Mouse (Mus musculus) cerebral cortex, adult 2 months (tissue): ENCODE results near the gene Frmd4b.

Experiments
- WGBS: fragments of 180-500 bp; shearing (Covaris S2); methylation state at CpG from one replicate; pipeline ENCODE4 v1.1.7; 2018; 5-methylcytosine and 5-hydroxymethylcytosine counted together

Frmd4b gene

GRCm38 (mm10) chr6:97289838-97290237 lies 327.5 kb downstream of the Frmd4b start:
- 90% methylated on average over 4 of the region's 4 CpGs for WGBS

GRCm38 (mm10) chr6:97289316-97289820 lies 328.0 kb downstream of the Frmd4b start:
- WGBS, result 80% methylated on average over 10 of the region's 10 CpGs

GRCm38 (mm10) chr6:97288047-97288855 lies 329.1 kb downstream of the Frmd4b start:
- WGBS, result 80% methylated on average over 19 of the region's 19 CpGs

DNA sequence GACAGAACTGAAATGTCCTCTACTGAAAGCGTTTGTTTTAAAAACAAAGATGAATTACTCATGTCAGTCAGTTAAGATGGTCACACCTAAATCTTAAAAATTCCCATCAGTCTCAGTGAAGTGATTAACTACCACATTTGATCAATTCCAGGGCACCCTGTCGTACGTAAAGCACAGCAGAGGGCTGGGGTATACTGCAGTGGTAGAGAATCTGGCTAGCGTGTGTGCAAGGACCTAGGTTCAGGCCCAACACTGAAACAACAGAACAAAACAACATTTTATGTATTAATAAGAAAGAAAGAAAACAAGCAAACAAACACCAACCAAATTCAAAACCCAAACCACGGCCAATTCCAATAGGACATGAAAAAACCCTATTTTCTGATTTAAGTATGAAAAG lies 331.0 kb downstream of the Frmd4b start:
- WGBS, result 96% methylated on average over 5 of the region's 5 CpGs

DNA sequence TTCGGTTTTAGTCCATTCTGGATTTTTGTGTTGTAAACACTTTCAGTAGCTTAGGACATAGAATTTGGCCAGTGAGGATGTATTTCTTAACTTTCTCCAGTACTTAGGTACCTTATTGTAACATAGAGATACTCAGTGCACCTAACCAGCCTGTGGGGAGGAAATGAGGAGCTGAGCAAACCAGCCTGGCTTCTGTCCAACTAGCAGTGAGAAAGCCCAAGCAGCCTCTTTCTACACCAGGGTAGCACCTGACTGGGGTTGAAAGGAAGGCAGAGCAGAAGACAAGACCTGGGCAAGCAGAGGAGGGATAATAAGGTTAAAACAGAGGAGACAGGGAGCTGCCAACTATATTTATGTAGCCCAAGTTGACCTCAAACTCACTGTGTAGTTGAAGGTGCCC lies 333.7 kb downstream of the Frmd4b start:
- 100% methylated on average over 1 of the region's 1 CpGs for WGBS

DNA sequence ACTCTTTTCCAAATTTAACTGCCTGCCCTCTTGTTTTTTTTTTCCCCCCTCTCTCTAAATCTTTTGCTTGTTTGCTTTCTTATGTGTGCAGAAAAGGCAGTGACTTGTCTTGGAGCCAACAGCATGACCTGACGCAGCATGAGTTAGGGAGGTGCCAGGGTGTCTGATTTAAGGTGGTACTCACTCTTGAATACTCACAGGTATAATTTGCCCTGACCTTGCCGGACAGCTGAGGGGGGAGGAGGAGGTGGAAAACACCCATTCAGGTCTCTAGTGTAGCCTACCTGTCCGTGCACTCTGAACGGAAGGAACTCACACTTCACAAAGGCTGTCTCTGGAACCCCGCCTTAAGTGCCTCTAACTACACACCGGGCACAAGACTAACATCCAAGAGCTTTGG lies 338.5 kb downstream of the Frmd4b start:
- 66% methylated on average over 6 of the region's 6 CpGs for WGBS

GRCm38 (mm10) chr6:97278014-97278787 lies 339.1 kb downstream of the Frmd4b start:
- WGBS, result 5% methylated on average over 19 of the region's 19 CpGs

DNA sequence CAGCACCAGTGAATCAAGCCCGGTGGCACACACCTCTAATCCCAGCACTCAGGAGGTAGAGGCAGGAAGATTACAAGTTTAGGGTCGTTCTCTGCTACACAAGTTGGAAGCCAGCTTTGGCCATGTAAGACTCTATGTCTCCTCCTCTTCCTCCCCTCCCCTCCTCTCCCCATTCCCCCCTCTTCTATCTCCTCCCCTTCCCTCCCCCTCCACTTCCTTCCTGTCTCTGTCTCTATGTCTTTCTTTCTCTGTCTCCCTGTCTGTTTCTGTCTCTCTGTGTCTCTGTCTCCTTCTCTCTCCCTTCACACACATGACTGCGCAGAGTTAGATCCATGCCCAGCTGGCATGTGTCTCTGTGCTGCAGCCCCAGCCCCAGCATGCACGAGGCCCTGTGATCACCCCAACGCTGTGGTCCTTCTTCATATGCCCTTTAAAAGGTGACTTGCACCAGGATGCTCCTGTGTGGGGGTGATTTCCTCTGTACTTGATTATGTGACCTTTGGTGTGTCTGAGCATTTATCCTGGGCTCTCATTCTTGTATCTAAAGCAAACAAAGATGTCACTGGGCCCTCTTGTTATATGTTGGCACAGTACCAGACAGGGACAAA lies 340.3 kb downstream of the Frmd4b start:
- WGBS, result 60% methylated on average over 5 of the region's 5 CpGs

GRCm38 (mm10) chr6:97276366-97276765 lies 341.0 kb downstream of the Frmd4b start:
- WGBS, result 33% methylated on average over 4 of the region's 4 CpGs

DNA sequence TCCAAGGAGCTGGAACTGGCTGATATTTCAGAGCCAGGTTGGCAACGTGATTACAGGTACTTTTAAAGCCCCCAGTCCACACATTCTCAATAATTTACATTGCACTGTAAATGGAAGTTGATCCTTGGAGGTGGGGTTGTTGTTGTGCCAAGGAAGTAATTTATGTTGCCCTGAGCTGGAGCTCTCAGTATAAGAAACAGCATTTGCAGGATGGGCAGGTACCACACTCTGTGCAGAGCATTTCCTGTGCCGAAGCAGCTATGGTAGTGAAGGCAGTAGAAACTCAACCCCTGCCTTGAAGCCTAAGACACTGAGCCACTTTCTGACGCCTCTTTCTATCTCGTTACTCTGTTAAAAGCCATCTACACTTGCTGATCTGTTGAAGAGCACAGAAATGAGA lies 341.6 kb downstream of the Frmd4b start:
- WGBS, result 72% methylated on average over 4 of the region's 4 CpGs

- 79% methylated on average over 3 of the region's 3 CpGs for WGBS
These were observed 343.6 kb downstream of the Frmd4b start for GRCm38 (mm10) chr6:97273777-97274176.

DNA sequence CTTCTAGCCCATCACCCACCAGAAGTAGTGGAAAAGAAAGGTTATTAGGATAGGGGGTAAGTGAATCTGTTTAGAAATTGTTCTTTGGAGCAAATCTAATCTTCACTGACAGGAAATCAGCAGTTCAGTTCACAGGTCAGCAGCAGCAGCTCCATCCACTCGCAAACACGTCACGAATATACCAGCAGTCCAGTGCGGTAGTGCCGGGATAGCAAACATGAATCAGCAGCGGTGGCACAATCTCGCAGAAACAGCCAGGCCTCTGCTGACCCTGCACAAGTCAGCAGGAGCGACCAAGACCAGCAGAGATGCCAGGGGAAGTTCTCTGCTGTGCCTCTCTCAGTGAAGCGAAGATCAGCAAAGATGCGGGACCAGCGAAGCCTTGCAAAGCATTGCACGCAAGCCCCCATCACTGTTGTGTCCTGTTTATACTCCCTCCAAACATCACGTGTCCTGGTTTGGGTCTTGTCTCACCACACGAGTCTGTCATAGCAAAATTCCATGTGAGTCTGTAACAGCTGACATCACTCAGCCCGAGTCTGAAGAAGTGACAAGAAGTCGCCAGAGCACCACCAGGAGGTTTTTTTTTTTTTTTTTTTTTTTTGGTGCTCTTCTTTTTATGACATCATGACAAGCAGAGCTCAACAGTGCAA lies 344.2 kb downstream of the Frmd4b start:
- 91% methylated on average over 16 of the region's 16 CpGs for WGBS

GRCm38 (mm10) chr6:97272349-97272748 lies 345.0 kb downstream of the Frmd4b start:
- 74% methylated on average over 2 of the region's 2 CpGs for WGBS

DNA sequence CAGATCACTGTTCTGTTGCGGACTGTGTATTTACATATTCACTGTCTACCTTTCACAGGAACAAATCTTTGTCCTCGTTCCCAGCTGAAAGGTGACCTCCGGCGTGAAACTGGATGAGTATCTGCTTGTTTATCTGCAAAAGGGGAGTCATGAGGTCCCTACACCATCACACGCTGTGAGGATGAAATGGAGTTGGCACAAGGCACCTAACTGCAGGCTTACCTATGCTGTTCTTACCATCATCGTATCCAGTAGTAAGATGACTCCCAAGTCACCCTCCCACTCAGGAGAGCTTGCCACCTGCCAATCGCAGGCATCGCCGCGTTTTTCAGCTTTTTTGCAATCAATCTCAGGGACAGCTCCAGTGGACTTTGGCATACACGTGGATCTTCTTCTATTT lies 347.7 kb downstream of the Frmd4b start:
- WGBS, result 70% methylated on average over 11 of the region's 11 CpGs

GRCm38 (mm10) chr6:97267132-97267531 lies 350.2 kb downstream of the Frmd4b start:
- 97% methylated on average over 2 of the region's 2 CpGs for WGBS

GRCm38 (mm10) chr6:97266661-97267060 lies 350.7 kb downstream of the Frmd4b start:
- WGBS, result 92% methylated on average over 4 of the region's 4 CpGs

GRCm38 (mm10) chr6:97265705-97266104 lies 351.6 kb downstream of the Frmd4b start:
- 92% methylated on average over 3 of the region's 3 CpGs for WGBS

DNA sequence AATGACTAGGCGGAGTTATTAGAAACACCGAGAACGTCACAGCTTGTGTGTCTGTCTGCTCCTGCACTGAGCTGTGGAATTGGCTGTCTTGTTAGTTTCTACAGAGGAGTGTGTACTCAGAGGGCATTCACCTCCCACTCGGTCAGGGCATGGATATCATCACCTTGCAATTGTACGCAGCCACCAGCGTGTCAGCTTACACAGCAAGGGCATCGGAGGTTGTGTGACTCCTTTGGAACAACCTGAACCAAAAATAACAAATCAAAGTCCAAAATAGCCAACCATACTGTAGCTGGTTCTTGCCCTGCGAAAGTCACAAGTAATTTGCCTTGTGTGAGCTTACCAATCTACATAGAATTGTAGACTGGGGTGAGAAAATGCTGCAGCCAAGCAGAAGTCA lies 352.1 kb downstream of the Frmd4b start:
- 87% methylated on average over 8 of the region's 8 CpGs for WGBS

- WGBS, result 88% methylated on average over 4 of the region's 4 CpGs
These were observed 355.1 kb downstream of the Frmd4b start for GRCm38 (mm10) chr6:97262229-97262628.

GRCm38 (mm10) chr6:97259926-97260325 lies 357.4 kb downstream of the Frmd4b start:
- 93% methylated on average over 2 of the region's 2 CpGs for WGBS

DNA sequence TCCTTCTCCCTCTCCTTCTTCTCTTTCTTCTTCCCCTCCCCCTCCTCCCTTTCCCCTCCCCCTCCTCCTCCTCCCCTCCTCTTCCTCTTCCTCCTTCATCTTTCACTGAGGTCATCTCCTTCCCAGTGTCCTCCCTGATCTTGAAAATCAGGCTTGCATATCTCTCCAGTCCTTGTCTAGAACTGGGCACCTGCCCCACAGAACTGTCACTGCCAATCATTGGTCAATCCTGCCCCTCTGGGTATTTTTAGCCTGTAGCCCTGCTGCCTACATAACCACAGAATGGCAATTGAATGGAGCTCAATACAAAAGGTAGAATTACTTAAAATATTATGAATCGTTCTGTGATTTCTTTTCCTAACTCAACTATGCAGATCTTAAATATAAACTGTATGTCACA lies 358.9 kb downstream of the Frmd4b start:
- 88% methylated on average over 1 of the region's 1 CpGs for WGBS

- 35% methylated on average over 9 of the region's 9 CpGs for WGBS
These were observed 364.6 kb downstream of the Frmd4b start, which contains the start of gene Lmod3 for GRCm38 (mm10) chr6:97252711-97253221. TSS of gene Lmod3 (minus strand) at chr6:97252759.
